Mouse (Mus musculus) heart, adult 11 months (tissue): Measurements from ENCODE around the gene Acat3.
"Not testable (repeated sequence)": the region's sequence is repeated elsewhere in the genome, so short reads cannot be mapped to it uniquely, and the experiment has no call there.

ENCODE experiments used
- DNase-seq: peaks from one replicate; pipeline ENCODE4 v3.0.0; 2022

Gene Acat3

GRCm38 (mm10) chr17:12915881-12916583 is 24.4 kb downstream of the Acat3 start, which contains the start of gene Mrpl18:
TSS of gene Mrpl18 (minus strand) at chr17:12916345.
- DNase-seq: peak; percentile 100

- DNase-seq: no peak
Measured at GRCm38 (mm10) chr17:12915488-12915880, 24.9 kb downstream of the Acat3 start, which contains the start of gene Tcp1. TSS of gene Tcp1 (plus strand) at chr17:12915701.

- DNase-seq: no peak
Measured at GRCm38 (mm10) chr17:12910391-12910790, 30.0 kb downstream of the Acat3 start.

GRCm38 (mm10) chr17:12909361-12910280 is 30.8 kb downstream of the Acat3 start, which contains the start of gene Pnldc1:
TSS of gene Pnldc1 (minus strand) at chr17:12910230.
- DNase-seq: peak; percentile 84

GRCm38 (mm10) chr17:12906436-12906835 is 34.0 kb downstream of the Acat3 start:
- DNase-seq: peak; percentile 83

GRCm38 (mm10) chr17:12905810-12906209 is 34.6 kb downstream of the Acat3 start:
- DNase-seq: peak; percentile 70

GRCm38 (mm10) chr17:12904349-12904748 is 36.1 kb downstream of the Acat3 start:
- no peak for DNase-seq

GRCm38 (mm10) chr17:12903372-12904333 is 36.7 kb downstream of the Acat3 start:
- no peak for DNase-seq

GRCm38 (mm10) chr17:12902291-12902690 is 38.1 kb downstream of the Acat3 start:
- peak; percentile 80 for DNase-seq

GRCm38 (mm10) chr17:12898607-12899006 is 41.8 kb downstream of the Acat3 start:
- not testable (repeated sequence) for DNase-seq

GRCm38 (mm10) chr17:12897674-12898073 is 42.7 kb downstream of the Acat3 start:
- DNase-seq: peak; percentile 80

- no peak for DNase-seq
Measured at GRCm38 (mm10) chr17:12892033-12892432, 48.4 kb downstream of the Acat3 start.

GRCm38 (mm10) chr17:12891054-12891453 is 49.3 kb downstream of the Acat3 start:
- DNase-seq: peak; percentile 76

GRCm38 (mm10) chr17:12887021-12887775 is 53.2 kb downstream of the Acat3 start:
- peak; percentile 93 for DNase-seq

- DNase-seq: no peak
Measured at GRCm38 (mm10) chr17:12886620-12887019, 53.8 kb downstream of the Acat3 start.

- no peak for DNase-seq
Measured at GRCm38 (mm10) chr17:12881216-12881615, 59.2 kb downstream of the Acat3 start.

- peak; percentile 96 for DNase-seq
Measured at GRCm38 (mm10) chr17:12880178-12880577, 60.2 kb downstream of the Acat3 start.

- no peak for DNase-seq
Measured at GRCm38 (mm10) chr17:12875734-12876133, 64.7 kb downstream of the Acat3 start, which contains the start of gene Mrgprh. TSS of gene Mrgprh (plus strand) at chr17:12876034.
